Mouse (Mus musculus) forebrain, embryonic 13.5 days (tissue): ENCODE data around the gene Gm21987. TPM values are rescaled to one million over a fixed set of nuclear protein-coding genes. Genes with fewer than 3 reads are reported as not detected.
A peak's percentile ranks its signal among the peaks of the same experiment; 100 is the strongest.

Source experiments
- ATAC-seq: fragments of 200-750 bp; cut with Nextera tagmentation; 2 replicates; pipeline ENCODE4 v1.8.0; 2017
- H3K27ac ChIP-seq: fragments of 300-500 bp; sonication (generic); 2 replicates; pipeline ENCODE4 v1.5.1; 2015; ENCODE audit warnings: inconsistent platforms, mild to moderate bottlenecking, moderate library complexity
- H3K27me3 ChIP-seq: fragments of 300-500 bp; sonication (generic); 2 replicates; pipeline ENCODE4 v1.6.1; 2015; ENCODE audit warnings: mild to moderate bottlenecking, inconsistent platforms
- H3K36me3 ChIP-seq: fragments of 300-500 bp; sonication (generic); 2 replicates; pipeline ENCODE4 v1.6.1; 2015; ENCODE audit warnings: mild to moderate bottlenecking, inconsistent platforms; ENCODE audit not compliant: poor library complexity, severe bottlenecking
- H3K4me1 ChIP-seq: fragments of 300-500 bp; sonication (generic); 2 replicates; pipeline ENCODE4 v1.6.1; 2015; ENCODE audit warnings: inconsistent platforms
- H3K4me2 ChIP-seq: fragments of 300-500 bp; sonication (generic); 2 replicates; pipeline ENCODE4 v1.6.1; 2015; ENCODE audit warnings: inconsistent platforms, mild to moderate bottlenecking, moderate library complexity
- H3K4me3 ChIP-seq: fragments of 300-500 bp; sonication (generic); 2 replicates; pipeline ENCODE4 v1.5.1; 2015; ENCODE audit warnings: mild to moderate bottlenecking, inconsistent platforms
- H3K9ac ChIP-seq: fragments of 300-500 bp; sonication (generic); 2 replicates; pipeline ENCODE4 v1.6.1; 2015; ENCODE audit warnings: mild to moderate bottlenecking, inconsistent platforms
- H3K9me3 ChIP-seq: fragments of 300-500 bp; sonication (generic); replicated peaks from 2 replicates; pipeline ENCODE4 v1.6.1; 2016; ENCODE audit warnings: inconsistent platforms
- WGBS: fragments of 180-500 bp; shearing (Covaris S2); methylation state at CpG from one replicate; pipeline ENCODE4 v1.1.7; 2015; 5-methylcytosine and 5-hydroxymethylcytosine counted together
- polyA plus RNA-seq: library from polyadenylated mRNA; unstranded; fragments of >200 nt; fragmentation: Nextera tagmentation; extraction: Ambion mirVana; gene quantifications from 2 replicates; pipeline ENCODE4 v1.2.1, GENCODE M21; 2015

Gm21987 gene
- polyA plus RNA-seq, 1 experiment from 2014 or later, result not detected

DNA sequence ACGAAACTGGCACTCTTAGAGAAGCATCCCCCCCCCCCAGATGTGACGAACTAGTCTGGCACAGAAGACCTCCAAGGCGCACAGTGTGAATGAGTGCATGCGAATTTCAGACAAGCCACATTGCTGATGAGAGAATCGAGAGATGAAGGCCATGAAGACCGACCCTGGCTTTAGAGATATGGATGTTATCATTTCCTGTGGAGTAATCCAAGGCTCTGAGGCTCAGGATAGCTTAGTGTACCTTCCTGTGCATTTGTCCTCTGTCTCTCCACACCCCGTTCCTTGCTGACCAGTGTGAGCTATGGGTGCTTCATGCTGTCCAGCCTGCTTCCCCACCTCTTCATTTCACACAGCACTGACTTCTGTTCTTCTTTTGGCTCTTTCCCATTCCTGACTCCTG, 28.3 kb downstream of the Gm21987 start:
- no peak overlapping the region for H3K9ac ChIP-seq
- peaks cover 6% of the 10 kb centered on the region; the same call in 1 of the 2 replicates for H3K4me1 ChIP-seq
- no peak overlapping the region for H3K4me3 ChIP-seq
- no peak overlapping the region for H3K27ac ChIP-seq
- no peaks in the 10 kb centered on the region for H3K27me3 ChIP-seq
- H3K36me3 ChIP-seq, result no peaks in the 10 kb centered on the region
- no peak overlapping the region for H3K4me2 ChIP-seq
- 84% methylated on average over 7 of the region's 7 CpGs for WGBS
- no peak for ATAC-seq
- H3K9me3 ChIP-seq, result no peaks in the 10 kb centered on the region

DNA sequence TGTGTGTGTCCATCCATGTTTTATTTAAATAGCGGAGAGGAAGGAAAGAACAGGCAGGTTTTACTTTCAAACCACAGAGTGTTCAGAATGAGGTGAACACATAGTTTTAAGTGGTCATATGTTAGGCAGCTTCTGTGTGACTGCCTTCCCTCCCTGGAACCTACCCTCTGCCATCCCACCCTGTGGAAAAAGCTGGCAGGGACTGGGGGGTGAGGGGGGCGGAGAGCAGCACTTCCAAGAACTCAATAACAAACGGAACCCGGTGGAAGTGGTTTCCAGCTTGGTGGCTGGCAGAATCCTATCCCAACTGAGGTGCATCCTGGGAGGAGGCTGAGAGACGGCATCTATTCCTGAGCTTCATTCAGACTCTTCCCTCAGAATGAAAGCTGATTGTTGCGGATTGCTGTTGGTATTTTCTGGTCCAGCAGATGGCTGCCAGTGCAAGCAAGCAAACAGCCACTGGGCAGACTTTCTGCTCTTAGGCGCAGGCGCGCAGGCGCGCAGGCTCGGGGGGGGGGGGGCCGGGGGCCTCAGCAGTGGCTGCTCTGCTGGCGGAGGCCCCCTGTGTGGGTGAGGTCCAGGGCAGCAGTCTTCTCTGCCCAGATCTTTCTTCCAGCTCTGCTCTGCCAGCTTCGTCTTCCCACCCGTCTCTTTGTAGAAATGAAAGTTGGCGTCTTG, 29.5 kb downstream of the Gm21987 start:
- peak overlapping the region; percentile 55 for H3K4me2 ChIP-seq
- no peaks in the 10 kb centered on the region for H3K9me3 ChIP-seq
- H3K27ac ChIP-seq, result no peak overlapping the region; the same call in 1 of the 2 replicates
- WGBS, result 28% methylated on average over 17 of the region's 17 CpGs
- H3K4me3 ChIP-seq, result peak overlapping the region; percentile 27
- peak overlapping the region; percentile 56 for H3K9ac ChIP-seq
- no peaks in the 10 kb centered on the region for H3K27me3 ChIP-seq
- no peaks in the 10 kb centered on the region for H3K36me3 ChIP-seq
- H3K4me1 ChIP-seq, result peaks cover 6% of the 10 kb centered on the region; the same call in 1 of the 2 replicates
- ATAC-seq, result peak; percentile 93

DNA sequence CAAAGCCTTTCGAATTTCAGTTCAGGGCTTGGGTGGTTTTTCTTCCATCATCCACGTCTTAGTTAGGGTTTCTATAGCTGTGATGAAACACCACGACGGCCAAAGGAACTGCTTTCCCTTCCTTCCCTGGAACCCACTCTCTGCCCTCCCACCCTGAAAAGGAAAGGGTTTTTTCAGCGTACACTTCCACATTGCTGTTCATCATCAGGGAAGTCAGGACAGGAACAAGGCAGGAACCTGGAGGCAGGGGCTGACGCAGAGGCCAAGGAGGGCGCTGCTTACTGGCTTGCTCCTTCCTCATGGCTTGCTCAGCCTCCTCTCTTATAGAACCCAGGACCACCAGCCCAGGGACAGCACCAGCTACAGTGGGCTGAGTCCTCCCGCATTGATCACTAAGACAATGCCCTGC, 30.0 kb downstream of the Gm21987 start:
- H3K9me3 ChIP-seq, result no peaks in the 10 kb centered on the region
- H3K27me3 ChIP-seq, result no peaks in the 10 kb centered on the region
- ATAC-seq, result peak; percentile 42
- WGBS, result 58% methylated on average over 8 of the region's 8 CpGs
- peak overlapping the region; percentile 55 for H3K4me2 ChIP-seq
- peak overlapping the region; percentile 56 for H3K9ac ChIP-seq
- peak overlapping the region; percentile 27 for H3K4me3 ChIP-seq
- H3K36me3 ChIP-seq, result no peaks in the 10 kb centered on the region
- H3K4me1 ChIP-seq, result peaks cover 6% of the 10 kb centered on the region; the same call in 1 of the 2 replicates
- no peak overlapping the region; the same call in 1 of the 2 replicates for H3K27ac ChIP-seq

DNA sequence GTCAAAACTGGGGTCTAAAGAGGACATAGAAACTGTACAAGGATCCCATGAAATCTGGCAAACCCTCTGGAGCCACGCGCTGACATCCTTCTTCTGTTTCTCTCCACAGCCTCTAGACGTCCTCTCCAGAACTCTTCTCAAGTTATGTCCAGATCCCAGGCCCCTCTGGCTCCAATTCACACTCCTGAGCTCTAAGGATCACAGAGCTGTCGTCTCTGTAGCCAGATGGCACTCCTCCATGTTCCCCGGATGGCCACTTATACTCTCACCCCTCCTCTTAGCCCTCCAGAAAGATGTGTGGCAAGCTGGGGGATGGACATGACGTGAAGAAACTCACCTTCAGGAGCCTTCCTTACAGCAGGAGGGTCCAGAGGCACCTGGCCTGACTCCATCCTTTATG, 30.7 kb downstream of the Gm21987 start:
- H3K9me3 ChIP-seq, result no peaks in the 10 kb centered on the region
- H3K9ac ChIP-seq, result no peak overlapping the region
- H3K27ac ChIP-seq, result no peak overlapping the region
- peaks cover 6% of the 10 kb centered on the region; the same call in 1 of the 2 replicates for H3K4me1 ChIP-seq
- no peaks in the 10 kb centered on the region for H3K36me3 ChIP-seq
- no peak overlapping the region for H3K4me3 ChIP-seq
- no peak overlapping the region for H3K4me2 ChIP-seq
- 85% methylated on average over 6 of the region's 6 CpGs for WGBS
- H3K27me3 ChIP-seq, result no peaks in the 10 kb centered on the region
- no peak for ATAC-seq

DNA sequence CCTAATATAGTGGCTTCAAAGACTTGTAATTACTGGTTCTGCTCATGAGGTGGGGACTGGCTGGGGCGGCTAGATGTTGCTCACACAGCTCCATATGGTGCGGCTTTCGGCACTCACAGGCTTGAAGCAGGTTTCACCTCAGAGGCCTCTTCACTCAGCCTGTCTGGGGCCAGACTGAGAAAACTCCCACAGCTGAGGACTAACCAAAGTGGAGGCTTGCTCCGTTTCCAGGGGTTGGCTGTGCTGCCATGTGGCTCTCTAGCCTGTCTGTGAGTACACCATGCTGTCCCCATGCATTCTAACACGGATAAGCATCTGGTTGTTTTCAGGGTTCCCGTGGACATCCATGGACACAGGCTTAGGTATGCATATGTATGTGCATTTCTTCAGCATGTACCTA, 31.8 kb downstream of the Gm21987 start:
- peaks cover 6% of the 10 kb centered on the region; the same call in 1 of the 2 replicates for H3K4me1 ChIP-seq
- no peaks in the 10 kb centered on the region for H3K9me3 ChIP-seq
- ATAC-seq, result no peak
- no peaks in the 10 kb centered on the region for H3K27me3 ChIP-seq
- no peak overlapping the region for H3K9ac ChIP-seq
- 87% methylated on average over 6 of the region's 6 CpGs for WGBS
- no peak overlapping the region for H3K4me2 ChIP-seq
- H3K36me3 ChIP-seq, result no peaks in the 10 kb centered on the region
- no peak overlapping the region for H3K4me3 ChIP-seq
- H3K27ac ChIP-seq, result no peak overlapping the region

DNA sequence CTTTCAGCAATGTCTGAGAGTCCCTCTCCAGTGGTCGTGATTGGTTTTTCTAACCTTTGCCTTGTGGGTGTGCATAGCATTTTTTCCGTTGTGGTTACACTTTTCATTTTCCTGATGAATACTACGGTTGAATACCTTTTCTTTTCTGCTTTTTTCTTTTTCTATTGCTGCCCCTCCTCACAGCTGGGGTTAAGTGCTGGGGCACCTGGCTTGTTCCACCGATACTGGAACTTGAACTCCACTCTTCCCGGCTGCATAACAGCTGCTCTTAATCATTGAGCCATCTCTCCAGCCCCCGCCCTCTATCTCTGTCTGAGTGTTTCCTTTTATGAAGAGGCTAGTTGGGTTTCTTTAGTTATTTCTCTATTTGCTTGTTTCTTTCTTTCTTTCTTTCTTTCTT, 32.2 kb downstream of the Gm21987 start:
- Histone ChIP-seq H3K4me2 (no peak overlapping the region), H3K4me1 (peaks cover 6% of the 10 kb centered on the region; the same call in 1 of the 2 replicates), H3K27me3 (no peaks in the 10 kb centered on the region), H3K9me3 (no peaks in the 10 kb centered on the region), H3K4me3 (no peak overlapping the region), H3K36me3 (no peaks in the 10 kb centered on the region), H3K27ac (no peak overlapping the region), H3K9ac (no peak overlapping the region)
- 52% methylated on average over 6 of the region's 6 CpGs for WGBS
- ATAC-seq, result no peak

DNA sequence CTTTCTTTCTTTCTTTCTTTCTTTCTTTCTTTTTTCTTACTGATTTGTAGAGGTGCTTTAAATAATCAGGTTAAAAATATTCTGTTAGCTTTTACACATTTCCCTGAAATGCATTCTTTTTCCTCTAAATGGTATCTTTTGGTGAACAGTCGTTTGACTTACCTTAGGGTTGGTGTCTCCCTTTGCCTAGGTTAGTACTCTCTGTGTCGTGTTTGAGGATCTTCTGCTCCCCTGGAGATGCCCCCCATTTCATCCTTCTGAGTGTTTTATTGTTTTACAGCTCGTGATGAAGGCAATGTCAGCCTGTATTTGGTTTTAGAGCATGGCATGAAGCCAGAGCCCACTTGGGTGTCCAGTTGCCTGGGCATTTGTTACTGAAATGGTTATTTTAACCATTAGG, 32.7 kb downstream of the Gm21987 start:
- Histone ChIP-seq H3K9ac (no peak overlapping the region), H3K4me1 (peaks cover 6% of the 10 kb centered on the region; the same call in 1 of the 2 replicates), H3K4me3 (no peak overlapping the region), H3K9me3 (no peaks in the 10 kb centered on the region), H3K27ac (no peak overlapping the region), H3K27me3 (no peaks in the 10 kb centered on the region), H3K36me3 (no peaks in the 10 kb centered on the region), H3K4me2 (no peak overlapping the region)
- 59% methylated on average over 3 of the region's 3 CpGs for WGBS
- no peak for ATAC-seq

DNA sequence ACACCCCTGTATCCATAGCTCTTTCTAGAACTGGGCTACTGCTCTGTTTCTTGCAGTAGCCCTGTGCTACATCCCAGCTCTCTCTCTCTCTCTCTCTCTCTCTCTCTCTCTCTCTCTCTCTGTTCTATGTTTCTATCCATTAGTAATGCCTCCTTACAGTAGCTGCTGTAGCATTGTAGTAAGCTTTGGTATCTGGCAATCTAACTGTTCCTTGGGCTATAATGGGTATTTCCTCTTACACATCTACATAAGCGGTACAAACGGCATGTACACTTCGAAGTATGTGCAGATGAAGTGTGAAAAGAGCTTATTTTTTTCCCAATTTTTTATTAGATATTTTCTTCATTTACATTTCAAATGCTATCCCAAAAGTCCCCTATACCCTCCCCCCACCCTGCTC, 33.1 kb downstream of the Gm21987 start:
- H3K4me1 ChIP-seq, result peaks cover 6% of the 10 kb centered on the region; the same call in 1 of the 2 replicates
- no peak for ATAC-seq
- WGBS, result 89% methylated on average over 3 of the region's 3 CpGs

DNA sequence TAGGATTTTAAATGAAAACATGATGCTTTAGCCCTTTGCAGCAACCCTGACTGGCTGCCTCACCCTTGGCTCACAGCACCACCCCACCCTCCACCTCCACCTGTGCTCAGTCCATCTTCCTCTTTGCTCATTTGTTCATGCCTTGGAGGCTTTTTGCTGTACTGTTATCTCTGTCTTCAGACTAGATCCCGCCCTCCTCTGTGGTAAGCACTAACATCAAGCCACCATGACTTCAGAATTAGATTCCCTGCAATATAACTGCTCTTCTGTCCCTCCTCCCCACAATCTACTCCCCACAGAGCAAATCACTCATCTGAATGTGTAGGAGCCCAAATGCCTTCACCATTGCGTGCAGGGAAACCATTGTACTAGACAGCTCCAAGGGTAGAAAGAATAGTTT, 36.8 kb downstream of the Gm21987 start:
- ATAC-seq, result no peak
- Histone ChIP-seq H3K9ac (no peak overlapping the region), H3K4me1 (no peaks in the 10 kb centered on the region), H3K36me3 (no peaks in the 10 kb centered on the region), H3K9me3 (no peaks in the 10 kb centered on the region), H3K27me3 (no peaks in the 10 kb centered on the region), H3K4me3 (no peak overlapping the region), H3K27ac (no peak overlapping the region), H3K4me2 (no peak overlapping the region)
- 85% methylated on average over 2 of the region's 2 CpGs for WGBS

More for the DNA sequence above, 33.1 kb downstream of the Gm21987 start:
- Histone ChIP-seq H3K27ac (no peak overlapping the region), H3K4me2 (no peak overlapping the region), H3K4me3 (no peak overlapping the region), H3K36me3 (no peaks in the 10 kb centered on the region), H3K9ac (no peak overlapping the region), H3K9me3 (no peaks in the 10 kb centered on the region), H3K27me3 (no peaks in the 10 kb centered on the region)

DNA sequence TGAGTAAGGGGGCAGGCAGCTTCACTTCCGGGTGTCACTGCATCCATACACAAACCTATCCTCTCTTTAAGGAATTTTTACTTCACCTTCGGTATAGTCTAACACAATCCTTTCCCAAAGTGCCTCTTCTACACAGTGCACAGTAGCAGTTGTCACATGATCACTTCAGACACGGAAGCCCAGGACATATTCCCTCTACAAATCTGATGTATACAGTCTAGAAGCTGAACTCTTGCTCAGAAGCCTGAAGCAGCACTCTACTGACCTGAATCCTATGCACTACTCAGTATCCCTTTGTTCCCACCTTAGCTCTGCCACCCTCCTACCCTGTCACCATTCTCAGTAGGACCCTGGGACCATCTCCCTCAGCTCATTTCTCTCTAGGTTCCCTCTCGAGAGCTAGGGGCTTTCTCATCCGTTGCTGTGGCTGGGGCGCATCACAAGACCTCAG, 38.4 kb downstream of the Gm21987 start:
- H3K9me3 ChIP-seq, result no peaks in the 10 kb centered on the region
- H3K27me3 ChIP-seq, result no peaks in the 10 kb centered on the region
- no peak overlapping the region for H3K4me2 ChIP-seq
- H3K4me1 ChIP-seq, result no peaks in the 10 kb centered on the region
- no peak overlapping the region for H3K27ac ChIP-seq
- 88% methylated on average over 6 of the region's 6 CpGs for WGBS
- no peak overlapping the region for H3K9ac ChIP-seq
- no peaks in the 10 kb centered on the region for H3K36me3 ChIP-seq
- no peak overlapping the region for H3K4me3 ChIP-seq
- ATAC-seq, result no peak

DNA sequence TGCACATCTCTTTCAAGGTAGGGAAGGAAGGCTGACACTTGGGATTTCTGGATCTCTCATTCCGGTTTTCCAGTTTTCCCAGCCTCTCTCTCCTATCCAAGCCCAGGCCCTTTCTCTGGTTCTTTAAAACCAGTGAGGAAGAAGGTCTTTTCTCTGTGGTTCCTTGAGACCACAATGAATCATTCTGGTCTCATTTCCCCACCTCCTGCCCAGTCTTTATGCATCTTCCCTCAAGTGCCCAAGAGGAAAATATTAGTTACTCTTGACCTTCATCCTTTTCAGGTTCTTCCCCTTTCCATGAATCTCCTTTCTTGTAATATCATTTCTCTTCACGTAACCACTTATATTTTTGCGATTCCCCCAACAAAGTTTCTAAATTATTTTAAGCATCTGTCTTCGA, 38.9 kb downstream of the Gm21987 start:
- no peak for ATAC-seq
- Histone ChIP-seq H3K27ac (no peak overlapping the region), H3K4me1 (no peaks in the 10 kb centered on the region), H3K4me3 (no peak overlapping the region), H3K4me2 (no peak overlapping the region), H3K36me3 (no peaks in the 10 kb centered on the region), H3K9ac (no peak overlapping the region), H3K9me3 (no peaks in the 10 kb centered on the region), H3K27me3 (no peaks in the 10 kb centered on the region)
- 95% methylated on average over 4 of the region's 4 CpGs for WGBS

DNA sequence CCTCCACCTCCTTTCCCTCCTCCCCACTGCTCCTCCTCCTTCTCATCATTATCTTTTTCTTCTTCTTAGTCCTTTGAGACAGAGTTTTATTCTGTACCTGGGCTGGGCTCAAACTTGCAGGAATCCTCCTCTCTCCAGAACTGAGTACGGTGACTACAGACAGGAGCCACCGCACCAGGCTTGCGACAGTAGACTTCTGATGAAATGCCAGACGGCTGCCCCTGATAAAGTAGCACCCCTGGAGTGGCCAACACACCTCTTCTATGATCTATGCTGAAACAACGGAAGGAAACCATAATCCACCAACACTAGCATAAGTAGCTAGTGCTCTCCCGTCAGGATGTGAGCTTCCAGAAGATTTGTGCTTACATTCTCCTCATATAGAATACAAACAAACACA, 40.5 kb downstream of the Gm21987 start:
- H3K27ac ChIP-seq, result no peak overlapping the region
- no peaks in the 10 kb centered on the region for H3K27me3 ChIP-seq
- no peak overlapping the region for H3K9ac ChIP-seq
- no peaks in the 10 kb centered on the region for H3K4me1 ChIP-seq
- H3K4me3 ChIP-seq, result no peak overlapping the region
- H3K4me2 ChIP-seq, result no peak overlapping the region
- ATAC-seq, result no peak
- H3K36me3 ChIP-seq, result no peaks in the 10 kb centered on the region
- H3K9me3 ChIP-seq, result no peaks in the 10 kb centered on the region
- 93% methylated on average over 6 of the region's 6 CpGs for WGBS

DNA sequence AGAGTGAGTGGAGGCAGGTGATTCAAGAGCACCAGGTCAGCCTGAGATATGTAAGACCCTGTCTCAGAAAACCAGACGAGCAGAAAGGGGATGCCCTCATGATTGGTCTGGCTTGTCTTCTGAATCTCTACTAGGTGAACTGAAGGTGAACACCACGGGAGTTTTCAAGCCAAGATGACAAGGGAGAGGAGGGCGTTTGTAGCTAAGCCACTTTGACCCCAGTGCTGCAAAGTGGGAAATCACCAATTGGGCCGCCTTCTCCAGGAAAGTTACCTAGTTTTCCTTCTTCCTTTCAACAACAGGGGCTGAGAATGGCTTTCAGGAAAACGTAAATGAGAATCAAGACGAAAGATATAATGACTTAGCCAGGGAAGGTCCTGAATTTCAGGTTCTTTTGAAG, 41.9 kb downstream of the Gm21987 start:
- no peaks in the 10 kb centered on the region for H3K9me3 ChIP-seq
- H3K4me3 ChIP-seq, result no peak overlapping the region
- no peak overlapping the region for H3K27ac ChIP-seq
- no peak overlapping the region for H3K4me2 ChIP-seq
- no peaks in the 10 kb centered on the region for H3K4me1 ChIP-seq
- 80% methylated on average over 6 of the region's 6 CpGs for WGBS
- ATAC-seq, result no peak
- no peaks in the 10 kb centered on the region for H3K36me3 ChIP-seq
- no peaks in the 10 kb centered on the region for H3K27me3 ChIP-seq
- H3K9ac ChIP-seq, result no peak overlapping the region
